In genomic region chr16:96396013-96396650, GRCm38 (mm10) we compare ENCODE assay signal across 36 mouse cellular contexts. TPM values are rescaled to one million over a fixed set of nuclear protein-coding genes. Genes with fewer than 3 reads are reported as not detected.
A peak's percentile ranks its signal among the peaks of the same experiment; 100 is the strongest.
DNase-seq lines count a peak whose midpoint lies in the region; ATAC-seq and TF ChIP-seq lines count a peak whose summit lies in the region.
"Had no signal": no experiment of that assay in that cellular context is flagged by ENCODE, and none has a peak within 500 bp of the region (broad histone marks: within the 10 kb centered on the region; RNA-seq: fewer than 3 reads in every experiment).

No protein-coding gene starts in this region.

- WGBS in kidney, postnatal 0 days: 48% methylated on average over 9 of the region's 9 CpGs

- no peak for TF ChIP-seq CTCF in kidney, postnatal 0 days (IDR thresholded peaks at IDR 0.05; ENCODE audit: low read depth)
- TF ChIP-seq CTCF in CH12.LX (conservative IDR thresholded peaks at IDR 0.05 in 1 of 2, IDR thresholded peaks at IDR 0.05 in 1 of 2; ENCODE audit: low read depth in 2 of 2, low read length in 2 of 2): no peak

- no peak for TF ChIP-seq POLR2A in CH12.LX (IDR thresholded peaks at IDR 0.05; ENCODE audit: low read depth, low read length)

- dilution Hi-C loops in CH12.LX (cut with MboI; ENCODE audit: extremely low pct_ligation_motif_present, extremely low pct_unique_long_range_greater_than_20kb, low sequenced_read_pairs): no loop called here

- no peaks in the 10 kb centered on the region for H3K27me3 ChIP-seq in kidney, postnatal 0 days (ENCODE audit: insufficient read depth, low read length)
- no peaks in the 10 kb centered on the region for H3K27me3 ChIP-seq in CH12.LX (replicated peaks)
- H3K27me3 ChIP-seq: forebrain, embryonic 15.5 days; kidney, embryonic 15.5 days; limb, embryonic 12.5 days; liver, embryonic 12.5 days had no signal

- H3K4me2 ChIP-seq in kidney, postnatal 0 days (ENCODE audit: low read length): no peak overlapping the region
- H3K4me2 ChIP-seq in CH12.LX (ENCODE audit: insufficient read depth, low read depth, poor library complexity, severe bottlenecking): peak overlapping the region; percentile 21; the same call in 1 of the 2 replicates
- H3K4me2 ChIP-seq: forebrain, embryonic 15.5 days; heart, embryonic 13.5 days; kidney, embryonic 15.5 days; limb, embryonic 12.5 days; liver, embryonic 12.5 days had no signal

- DNase-seq in kidney, postnatal 0 days (ENCODE audit: low spot score): no peak
- no peak for DNase-seq in kidney, postnatal 4 days
- DNase-seq in CH12.LX (ENCODE audit: extremely low read depth): peak; percentile 50
- peak; percentile 12 for DNase-seq in brain, adult 2 months (ENCODE audit: low read depth, low spot score)
- DNase-seq in mesoderm, embryonic 11.5 days (ENCODE audit: low read depth, low spot score): peak; percentile 48
- DNase-seq in layer of hippocampus, postnatal 36 days: no peak
- DNase-seq in kidney, postnatal 25 days: no peak
- DNase-seq: adrenal gland, postnatal 25 days; B cell, adult 2 months; cerebellum, adult 2 months; cerebellum, postnatal 14 days; gastrocnemius, adult 2 months; gastrocnemius, postnatal 36 days; heart, adult 2 months; heart, postnatal 10 days; kidney, adult 18-20 months; liver, postnatal 0 days; lung, postnatal 4 days; midbrain, embryonic 14.5 days; right cerebral cortex, adult 18-20 months; thymus, postnatal 25 days had no signal

- H3K79me2 ChIP-seq in CH12.LX (replicated peaks; ENCODE audit: control insufficient read depth, extremely low read depth, insufficient read depth, poor library complexity, severe bottlenecking): no peaks in the 10 kb centered on the region

- H3K9me3 ChIP-seq in kidney, postnatal 0 days (replicated peaks; ENCODE audit: low read length): no peaks in the 10 kb centered on the region
- H3K9me3 ChIP-seq in CH12.LX (replicated peaks; ENCODE audit: low read length): no peaks in the 10 kb centered on the region
- H3K9me3 ChIP-seq: forebrain, embryonic 15.5 days; heart, embryonic 13.5 days; kidney, embryonic 15.5 days; limb, embryonic 12.5 days; liver, embryonic 12.5 days had no signal

- no peak overlapping the region for H3K9ac ChIP-seq in kidney, postnatal 0 days (ENCODE audit: low read depth, low read length)
- H3K9ac ChIP-seq in CH12.LX (ENCODE audit: insufficient read depth, low read depth): no peak overlapping the region
- H3K9ac ChIP-seq: forebrain, embryonic 15.5 days; heart, embryonic 13.5 days; kidney, embryonic 15.5 days; limb, embryonic 12.5 days; liver, embryonic 12.5 days; liver, postnatal 0 days had no signal

- no peak; the same call in 1 of the 2 replicates for TF ChIP-seq EP300 in CH12.LX (IDR thresholded peaks at IDR 0.05; ENCODE audit: low read length)

- peak; percentile 59; the same call in 1 of the 2 replicates for ATAC-seq in kidney, postnatal 0 days (replicated peaks; ENCODE audit: low FRiP score, low read depth)
- ATAC-seq: forebrain, embryonic 15.5 days; hindbrain, embryonic 16.5 days; liver, embryonic 12.5 days; liver, postnatal 0 days; lung, postnatal 0 days had no signal

- no peak for TF ChIP-seq RAD21 in CH12.LX (IDR thresholded peaks at IDR 0.05; ENCODE audit: low read depth, low read length)

- H3K4me3 ChIP-seq in kidney, postnatal 0 days (replicated peaks; ENCODE audit: low read depth, low read length): no peak overlapping the region
- no peak overlapping the region for H3K4me3 ChIP-seq in CH12.LX (replicated peaks in 1 of 3; ENCODE audit: low read depth in 2 of 3, low read length in 2 of 3, poor library complexity in 1 of 3)
- H3K4me3 ChIP-seq: forebrain, embryonic 15.5 days; gastrocnemius, adult 2 months; heart, adult 2 months; heart, embryonic 13.5 days; kidney, embryonic 15.5 days; limb, embryonic 12.5 days; liver, embryonic 12.5 days; megakaryocyte, embryonic 14.5 days had no signal

- H3K4me1 ChIP-seq in kidney, postnatal 0 days (replicated peaks; ENCODE audit: insufficient read depth, low read length): no peaks in the 10 kb centered on the region
- peaks cover 12 to 31% of the 10 kb centered on the region in 2 experiments for H3K4me1 ChIP-seq in CH12.LX (ENCODE audit: control insufficient read depth in 1 of 2, insufficient read depth in 2 of 2)
- H3K4me1 ChIP-seq: forebrain, embryonic 15.5 days; limb, embryonic 12.5 days; liver, embryonic 12.5 days; megakaryocyte, embryonic 14.5 days had no signal

- H3K27ac ChIP-seq in kidney, postnatal 0 days: no peak overlapping the region
- no peak overlapping the region for H3K27ac ChIP-seq in CH12.LX (ENCODE audit: insufficient read depth, low read depth)
- H3K27ac ChIP-seq: forebrain, embryonic 15.5 days; gastrocnemius, adult 2 months; heart, adult 2 months; heart, embryonic 13.5 days; kidney, embryonic 15.5 days; limb, embryonic 12.5 days; liver, embryonic 12.5 days; stomach, postnatal 0 days had no signal

- no peaks in the 10 kb centered on the region for H3K36me3 ChIP-seq in kidney, postnatal 0 days (ENCODE audit: insufficient read depth, low read length)
- H3K36me3 ChIP-seq in CH12.LX (replicated peaks in 1 of 2; ENCODE audit: control insufficient read depth in 1 of 2, insufficient read depth in 1 of 2, low read length in 1 of 2): no peaks in the 10 kb centered on the region
- H3K36me3 ChIP-seq: forebrain, embryonic 15.5 days; G1E; heart, embryonic 13.5 days; limb, embryonic 12.5 days; liver, embryonic 12.5 days had no signal

- in situ Hi-C loops in CH12.LX (cut with MboI; ENCODE audit: low pct_ligation_motif_present, low pct_unique_long_range_greater_than_20kb, low sequenced_read_pairs): no loop called here

TF ChIP-seq in CH12.LX, 34 proteins besides CTCF, POLR2A, EP300 and RAD21:
- no peak for TF ChIP-seq ZNF384 (IDR thresholded peaks at IDR 0.05; ENCODE audit: low read depth, low read length)
- peak; percentile 28; the same call in 1 of the 2 replicates for TF ChIP-seq MEF2A (IDR thresholded peaks at IDR 0.05; ENCODE audit: borderline replicate concordance, low read depth, low read length)
- 0 out of 2 replicates have a peak, but pooled peaks have one; percentile 16 for TF ChIP-seq MYC (IDR thresholded peaks at IDR 0.05; ENCODE audit: low read depth, low read length)
- no peak for TF ChIP-seq MAFK (IDR thresholded peaks at IDR 0.05; ENCODE audit: insufficient replicate concordance, low read length)
- no peak for TF ChIP-seq USF2 (conservative IDR thresholded peaks at IDR 0.05; ENCODE audit: low read depth, low read length)
- TF ChIP-seq JUND (conservative IDR thresholded peaks at IDR 0.05; ENCODE audit: low read depth, low read length): no peak
- peak; percentile 69 for TF ChIP-seq ETS1 (conservative IDR thresholded peaks at IDR 0.05; ENCODE audit: low read depth, low read length)
- no peak for TF ChIP-seq NRF1 (IDR thresholded peaks at IDR 0.05; ENCODE audit: low read depth, low read length)
- no peak for TF ChIP-seq TBP (conservative IDR thresholded peaks at IDR 0.05; ENCODE audit: low read depth, low read length)
- no peak for TF ChIP-seq IRF4 (IDR thresholded peaks at IDR 0.05; ENCODE audit: low read depth, low read length)
- no peak for TF ChIP-seq ZC3H11A (IDR thresholded peaks at IDR 0.05; ENCODE audit: low read depth, low read length)
- no peak for TF ChIP-seq E2F4 (IDR thresholded peaks at IDR 0.05; ENCODE audit: insufficient replicate concordance, low read depth, low read length)
- no peak for TF ChIP-seq USF1 (IDR thresholded peaks at IDR 0.05; ENCODE audit: low read depth, low read length)
- TF ChIP-seq CHD2 (IDR thresholded peaks at IDR 0.05; ENCODE audit: low read length): no peak
- TF ChIP-seq MAZ (IDR thresholded peaks at IDR 0.05; ENCODE audit: low read depth, low read length): no peak
- no peak for TF ChIP-seq MXI1 (IDR thresholded peaks at IDR 0.05; ENCODE audit: low read depth, low read length)
- TF ChIP-seq CHD1 (IDR thresholded peaks at IDR 0.05; ENCODE audit: low read depth, low read length): no peak
- no peak for TF ChIP-seq RCOR1 (conservative IDR thresholded peaks at IDR 0.05; ENCODE audit: low read depth, low read length)
- no peak for TF ChIP-seq POLR2AphosphoS2 (IDR thresholded peaks at IDR 0.05; ENCODE audit: low read depth, low read length)
- TF ChIP-seq BHLHE40 (IDR thresholded peaks at IDR 0.05; ENCODE audit: low read depth, low read length): peak; percentile 88
- TF ChIP-seq ELF1 (IDR thresholded peaks at IDR 0.05; ENCODE audit: low read depth, low read length): no peak

RNA-seq across cellular contexts. Expression of gene Itgb2l, which starts 47.3 kb away (rescaled TPM):
- polyA plus RNA-seq in kidney, postnatal 0 days (2015; fragmentation: Nextera tagmentation; extraction: Ambion mirVana): 0.41 and 0.79 TPM in 2 replicates
- total RNA-seq in CH12.LX (2012; rRNA removed): 0.08 TPM in 1 of 2 replicates, not detected in the other
- 0.08 and 0.20 TPM in 2 replicates for total RNA-seq in CH12.LX (2014; rRNA removed)
- polyA plus RNA-seq in CH12.LX (2012; ENCODE audit: insufficient read length, low read depth): 0.27 and 0.37 TPM in 2 replicates
- not detected for total RNA-seq in layer of hippocampus, postnatal 36 days (2021)
- total RNA-seq: adrenal gland, adult 18-20 months; adrenal gland, postnatal 25 days; gastrocnemius, adult 2 months; gastrocnemius, postnatal 36 days; heart, adult 2 months; heart, postnatal 10 days; left cerebral cortex, adult 18-20 months; left cerebral cortex, postnatal 14 days had no signal
- polyA plus RNA-seq: forebrain, embryonic 15.5 days; frontal cortex, adult 2 months; G1E; heart, adult 2 months; heart, embryonic 13.5 days; midbrain, embryonic 14.5 days; neural tube, embryonic 11.5 days had no signal

Comparison
In these comparisons a context has a peak if more than half of its experiments do, and no peak if none do; other contexts are left out.
1. DNase-seq: peak in CH12.LX (single experiment), brain, adult 2 months (single experiment) and mesoderm, embryonic 11.5 days (single experiment); none in kidney, postnatal 0 days (single experiment), kidney, postnatal 4 days (0 of 2), layer of hippocampus, postnatal 36 days (0 of 2) and kidney, postnatal 25 days (0 of 2).